Mouse (Mus musculus): ENCODE data around the gene Naa16. TPM values are rescaled to one million over a fixed set of nuclear protein-coding genes. Genes with fewer than 3 reads are reported as not detected.

Naa16 gene
- polyA plus RNA-seq (2017; shearing (Covaris generic)) = 45.3 TPM

GRCm38 (mm10) chr14:79390265-79390926 lies at the start of gene Naa16:
TSS of gene Naa16 (minus strand) at chr14:79390778.

GRCm38 (mm10) chr14:79425979-79426729 lies 35.6 kb upstream of the Naa16 start, which contains the start of gene Kbtbd7:
TSS of gene Kbtbd7 (plus strand) at chr14:79426511.

DNA sequence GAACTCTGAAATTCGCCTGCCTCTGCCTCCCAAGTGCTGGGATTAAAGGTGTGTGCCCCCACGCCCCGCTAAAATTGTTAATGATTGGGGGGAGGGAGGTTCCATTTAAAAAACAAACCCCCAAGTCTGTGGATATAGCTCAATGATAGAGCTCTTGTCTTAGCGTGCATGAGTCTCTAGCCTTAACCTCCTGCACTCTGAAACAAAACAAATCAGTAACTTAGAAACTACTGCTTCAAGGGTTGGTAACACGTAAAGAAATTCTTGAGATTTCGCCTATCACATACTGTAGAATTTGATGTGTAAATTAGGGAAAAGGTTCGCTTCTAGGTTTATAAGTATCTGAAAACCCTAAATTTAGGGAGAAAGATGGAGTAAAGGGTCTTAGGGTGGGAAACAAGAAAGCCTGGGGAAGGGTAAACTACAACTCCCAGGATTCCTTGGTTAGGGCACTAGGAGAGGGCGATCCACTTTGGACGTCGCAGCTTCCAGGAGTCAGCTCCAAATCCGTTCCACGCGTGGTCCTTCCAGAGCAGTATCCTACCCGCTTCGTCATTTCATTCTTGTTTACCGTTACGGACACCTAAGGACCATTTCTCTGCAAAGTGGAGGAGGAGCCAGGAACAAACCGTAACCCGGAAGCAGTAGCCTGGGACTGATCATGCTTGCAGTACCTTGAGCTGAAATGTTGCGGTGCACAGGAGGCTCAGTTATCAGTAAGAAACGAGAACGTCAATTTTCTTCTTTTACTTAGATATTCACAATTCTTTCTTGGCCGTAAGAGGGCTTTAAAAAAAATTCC lies 6.9 kb upstream of the Naa16 start, which contains the start of gene Mtrf1:
TSS of gene Mtrf1 (plus strand) at position 452 of the 802 bp plus-strand sequence.

GRCm38 (mm10) chr14:79301466-79301875 lies 89.1 kb downstream of the Naa16 start, which contains the start of gene Rgcc:
TSS of gene Rgcc (minus strand) at chr14:79301645.

Other genes with a start within 250 kb of the Naa16 start
- gene Zfp957, start 143.4 kb downstream of the Naa16 start, polyA plus RNA-seq (2017; shearing (Covaris generic)) = 0.48 TPM
- 161 TPM for gene Rgcc, start 89.1 kb downstream of the Naa16 start, polyA plus RNA-seq (2017; shearing (Covaris generic))
- 2.8 TPM for gene Mtrf1, start 7.0 kb upstream of the Naa16 start, polyA plus RNA-seq (2017; shearing (Covaris generic))
- gene Kbtbd7, start 35.7 kb upstream of the Naa16 start, polyA plus RNA-seq (2017; shearing (Covaris generic)) = 1.5 TPM
- not detected for gene Kbtbd6, start 61.1 kb upstream of the Naa16 start, polyA plus RNA-seq (2017; shearing (Covaris generic))
- gene Elf1, start 90.4 kb upstream of the Naa16 start, polyA plus RNA-seq (2017; shearing (Covaris generic)) = 238 TPM
- gene Wbp4, start 90.7 kb upstream of the Naa16 start, polyA plus RNA-seq (2017; shearing (Covaris generic)) = 42.4 TPM
- gene Sugt1, start 196.9 kb upstream of the Naa16 start, polyA plus RNA-seq (2017; shearing (Covaris generic)) = 171 TPM